Mouse (Mus musculus) hindbrain, postnatal 0 days (tissue): Measurements from ENCODE around the gene Nova2. TPM values are rescaled to one million over a fixed set of nuclear protein-coding genes. Genes with fewer than 3 reads are reported as not detected.
A peak's percentile ranks its signal among the peaks of the same experiment; 100 is the strongest.

Experiments
- ATAC-seq: fragments of 200-750 bp; cut with Nextera tagmentation; 2 replicates; pipeline ENCODE4 v1.8.0; 2017; ENCODE audit warnings: mild to moderate bottlenecking, moderate TSS enrichment, moderate library complexity
- DNase-seq: peaks from one replicate; pipeline ENCODE4 v3.0.0-alpha.2; 2015; ENCODE audit warnings: low spot score
- H3K27ac ChIP-seq: fragments of 300-500 bp; sonication (generic); 2 replicates; pipeline ENCODE4 v1.5.1; 2014; ENCODE audit warnings: mild to moderate bottlenecking
- H3K27me3 ChIP-seq: fragments of 300-500 bp; sonication (generic); 2 replicates; pipeline ENCODE4 v1.6.1; 2014; ENCODE audit warnings: low read length, mixed read lengths; ENCODE audit not compliant: insufficient read depth
- H3K36me3 ChIP-seq: fragments of 300-500 bp; sonication (generic); 2 replicates; pipeline ENCODE4 v1.6.1; 2014; ENCODE audit warnings: low read length, mixed read lengths; ENCODE audit not compliant: insufficient read depth
- H3K4me1 ChIP-seq: fragments of 300-500 bp; sonication (generic); 2 replicates; pipeline ENCODE4 v1.6.1; 2014; ENCODE audit warnings: antibody characterized with exemption, low read length, mixed read lengths; ENCODE audit not compliant: insufficient read depth
- H3K4me2 ChIP-seq: fragments of 300-500 bp; sonication (generic); 2 replicates; pipeline ENCODE4 v1.6.1; 2014; ENCODE audit warnings: low read depth, mild to moderate bottlenecking, low read length, moderate library complexity, mixed read lengths
- H3K4me3 ChIP-seq: fragments of 300-500 bp; sonication (generic); 2 replicates; pipeline ENCODE4 v1.5.1; 2014; ENCODE audit warnings: low read length
- H3K9ac ChIP-seq: fragments of 300-500 bp; sonication (generic); replicated peaks from 2 replicates; pipeline ENCODE4 v1.6.1; 2014; ENCODE audit warnings: mild to moderate bottlenecking, low read length, moderate library complexity, mixed read lengths
- H3K9me3 ChIP-seq: fragments of 300-500 bp; sonication (generic); 2 replicates; pipeline ENCODE4 v1.6.1; 2016; ENCODE audit warnings: low read length, mixed read lengths
- CTCF ChIP-seq: IDR thresholded peaks from 2 replicates; pipeline ENCODE4 v1.5.1; 2016; ENCODE audit warnings: antibody characterized with exemption, control low read depth, low read depth
- whole genome bisulfite sequencing: fragments of 180-500 bp; shearing (Covaris S2); extraction: QIAGEN DNeasy Blood & Tissue Kit; methylation state at CpG from one replicate; pipeline ENCODE4 v1.1.7; 2014; 5-methylcytosine and 5-hydroxymethylcytosine counted together
- polyA plus RNA-seq: library from polyadenylated mRNA; unstranded; fragments of >200 nt; fragmentation: Nextera tagmentation; extraction: Ambion mirVana; gene quantifications from 2 replicates; pipeline ENCODE4 v1.2.1, GENCODE M21; 2015
- total RNA-seq: library from RNA; depleted of rRNA; stranded (reverse); fragments of >200 nt; gene quantifications from 2 replicates; pipeline ENCODE4 v1.2.3, GENCODE M21; 2014

Nova2 gene
- total and polyA plus RNA-seq, 2 experiments from 2014 or later, result 9.7 to 18.3 TPM

DNA sequence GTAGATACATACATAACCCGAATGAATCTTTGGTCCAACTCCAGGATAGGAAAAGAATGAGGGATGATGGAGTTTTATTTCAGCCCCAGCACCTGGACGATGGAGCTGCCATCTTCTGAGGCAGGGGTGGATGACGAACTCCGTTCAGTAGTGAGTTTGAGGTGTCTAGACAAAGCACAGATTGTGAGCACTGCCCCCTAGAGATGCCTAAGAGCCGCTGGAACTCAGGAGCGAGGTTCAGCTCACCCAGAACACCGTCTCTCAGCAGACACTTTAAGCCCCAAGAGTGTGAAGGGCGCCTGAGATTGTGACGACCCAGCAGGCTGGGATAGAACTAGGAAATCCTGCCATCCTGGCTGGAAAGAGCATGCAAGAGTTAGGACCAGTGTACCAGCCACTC lies 73.1 kb downstream of the Nova2 start:
- H3K4me2 ChIP-seq, result no peak overlapping the region
- no peak overlapping the region for H3K27ac ChIP-seq
- H3K36me3 ChIP-seq, result no peaks in the 10 kb centered on the region
- peaks cover 4% of the 10 kb centered on the region; the same call in 1 of the 2 replicates for H3K4me1 ChIP-seq
- no peak overlapping the region for H3K4me3 ChIP-seq
- H3K9ac ChIP-seq, result no peak overlapping the region
- TF ChIP-seq CTCF, result peak; percentile 36; the same call in 1 of the 2 replicates
- no peak for ATAC-seq
- no peaks in the 10 kb centered on the region for H3K9me3 ChIP-seq
- no peak for DNase-seq
- 26% methylated on average over 9 of the region's 9 CpGs for WGBS
- H3K27me3 ChIP-seq, result no peaks in the 10 kb centered on the region

DNA sequence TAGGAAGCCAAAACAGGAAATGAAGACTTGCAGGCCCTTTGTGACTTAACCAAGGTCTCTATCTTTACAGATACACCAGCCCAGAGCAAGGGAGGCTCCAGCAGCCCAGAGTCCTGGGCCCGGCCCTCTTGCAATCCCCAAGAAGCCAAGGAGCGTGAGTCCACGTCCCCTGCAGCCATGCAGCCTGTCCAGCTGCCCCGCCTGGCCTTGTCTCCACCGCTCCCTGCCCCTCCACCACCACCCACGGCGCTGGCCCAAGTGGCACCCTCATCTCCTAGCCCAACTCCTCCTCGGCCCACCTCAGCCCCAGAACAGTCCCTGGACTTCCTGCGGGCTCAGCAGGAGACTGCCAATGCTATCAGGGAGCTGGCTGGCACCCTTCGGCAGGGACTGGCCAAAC lies 74.7 kb downstream of the Nova2 start:
- H3K9me3 ChIP-seq, result no peaks in the 10 kb centered on the region
- 70% methylated on average over 10 of the region's 10 CpGs for WGBS
- peak overlapping the region; percentile 10; the same call in 1 of the 2 replicates for H3K4me3 ChIP-seq
- DNase-seq (no peak), ATAC-seq (no peak)
- no peak overlapping the region for H3K27ac ChIP-seq
- H3K27me3 ChIP-seq, result no peaks in the 10 kb centered on the region
- H3K9ac ChIP-seq, result no peak overlapping the region
- H3K4me1 ChIP-seq, result peaks cover 9% of the 10 kb centered on the region
- no peak for TF ChIP-seq CTCF
- no peaks in the 10 kb centered on the region for H3K36me3 ChIP-seq
- H3K4me2 ChIP-seq, result peak overlapping the region; percentile 24

DNA sequence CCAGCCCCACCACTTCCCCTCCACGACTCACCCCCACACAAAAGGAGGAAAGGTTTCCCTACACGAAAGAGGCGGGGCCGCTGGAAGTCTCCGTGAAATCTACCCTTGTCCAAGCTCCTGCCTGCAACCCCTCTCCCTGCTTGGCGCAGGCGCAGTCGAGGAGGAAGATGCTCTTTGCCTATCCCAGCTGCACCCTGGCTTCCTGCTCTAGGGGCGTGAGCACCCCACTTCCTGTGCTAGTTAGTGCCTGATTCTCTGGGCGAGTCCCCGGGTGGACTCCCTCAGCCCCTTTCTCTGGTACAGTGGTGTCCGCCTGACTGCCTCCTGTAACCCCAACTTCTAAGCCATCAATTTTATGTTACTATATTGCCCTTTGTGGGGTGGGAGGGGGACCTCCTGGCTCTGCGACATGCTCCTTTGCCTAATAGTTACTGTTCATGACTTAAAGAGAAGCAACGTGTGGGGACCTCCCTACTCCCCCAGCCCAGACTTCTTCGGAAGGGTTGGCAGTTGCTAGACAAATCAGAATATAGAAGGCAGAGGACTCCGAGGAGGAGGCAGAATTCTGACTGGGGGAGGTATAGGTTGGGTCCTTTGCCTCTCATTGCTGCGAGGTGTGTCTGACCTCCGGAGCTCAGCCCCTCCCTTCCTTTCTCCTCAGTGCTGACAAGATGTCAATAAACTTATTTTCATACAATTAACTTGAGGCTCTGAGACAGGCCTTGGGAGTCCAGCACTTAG lies 75.5 kb downstream of the Nova2 start:
- 42% methylated on average over 18 of the region's 18 CpGs for whole genome bisulfite sequencing
- Histone ChIP-seq H3K4me1 (peaks cover 17% of the 10 kb centered on the region), H3K27ac (no peak overlapping the region), H3K4me2 (peak overlapping the region; percentile 24), H3K4me3 (peak overlapping the region; percentile 10; the same call in 1 of the 2 replicates), H3K9me3 (no peaks in the 10 kb centered on the region), H3K27me3 (no peaks in the 10 kb centered on the region), H3K9ac (no peak overlapping the region), H3K36me3 (no peaks in the 10 kb centered on the region)
- ATAC-seq, result no peak
- DNase-seq, result no peak
- no peak for TF ChIP-seq CTCF

DNA sequence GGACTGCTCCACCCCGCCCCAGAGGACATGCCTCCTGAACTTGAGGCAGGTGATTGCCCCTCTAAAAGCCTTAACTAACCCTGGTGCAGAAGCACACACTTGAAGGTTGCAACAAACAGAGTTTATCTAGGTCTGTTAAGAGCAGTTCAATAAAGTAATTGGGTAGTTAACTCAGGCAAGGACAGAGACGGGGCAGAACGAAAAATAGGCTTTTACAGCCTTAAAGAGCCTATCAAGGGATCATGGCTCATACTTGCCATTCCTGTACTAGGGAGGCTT lies 76.1 kb downstream of the Nova2 start:
- H3K9ac ChIP-seq, result no peak overlapping the region
- DNase-seq, result no peak
- peak overlapping the region; percentile 73; the same call in 1 of the 2 replicates for H3K27ac ChIP-seq
- no peaks in the 10 kb centered on the region for H3K36me3 ChIP-seq
- no peaks in the 10 kb centered on the region for H3K27me3 ChIP-seq
- H3K9me3 ChIP-seq, result no peaks in the 10 kb centered on the region
- H3K4me2 ChIP-seq, result no peak overlapping the region
- no peak overlapping the region for H3K4me3 ChIP-seq
- WGBS, result 77% methylated on average over 3 of the region's 3 CpGs
- H3K4me1 ChIP-seq, result peaks cover 19% of the 10 kb centered on the region
- ATAC-seq, result no peak
- TF ChIP-seq CTCF, result no peak

DNA sequence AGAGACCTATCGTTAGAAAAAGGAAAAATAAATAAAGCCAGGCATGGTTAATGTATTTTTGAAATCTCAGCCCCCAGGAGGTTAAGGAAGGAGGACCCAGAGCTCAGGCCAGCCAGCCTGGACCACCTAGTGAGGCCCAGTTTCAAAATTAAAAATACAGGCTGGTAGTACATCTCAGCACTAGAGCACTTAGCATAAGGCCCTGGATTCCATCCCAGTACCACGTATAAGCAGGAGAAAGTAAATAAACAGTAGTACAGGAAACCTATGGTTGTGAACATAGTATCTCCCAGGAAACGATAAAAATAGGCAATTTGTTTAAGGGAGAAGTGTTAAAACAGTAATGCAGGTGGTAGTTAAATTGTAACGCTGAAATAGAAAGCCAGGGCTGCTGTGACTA lies 76.4 kb downstream of the Nova2 start:
- H3K4me3 ChIP-seq, result peak overlapping the region; percentile 39
- TF ChIP-seq CTCF, result no peak
- no peak for DNase-seq
- 44% methylated on average over 4 of the region's 4 CpGs for WGBS
- H3K4me2 ChIP-seq, result peak overlapping the region; percentile 73
- no peak for ATAC-seq
- H3K36me3 ChIP-seq, result no peaks in the 10 kb centered on the region
- no peaks in the 10 kb centered on the region for H3K27me3 ChIP-seq
- H3K9ac ChIP-seq, result peak overlapping the region; percentile 69; the same call in 1 of the 2 replicates
- H3K27ac ChIP-seq, result peak overlapping the region; percentile 73
- no peaks in the 10 kb centered on the region for H3K9me3 ChIP-seq
- peaks cover 19% of the 10 kb centered on the region for H3K4me1 ChIP-seq

GRCm38 (mm10) chr7:19002848-19003498 lies 77.3 kb downstream of the Nova2 start:
- 2% methylated on average over 17 of the region's 17 CpGs for WGBS

More at GRCm38 (mm10) chr7:19002848-19003498, 77.3 kb downstream of the Nova2 start:
- no peak for TF ChIP-seq CTCF
- Histone ChIP-seq H3K27me3 (no peaks in the 10 kb centered on the region), H3K27ac (peak overlapping the region; percentile 73), H3K4me1 (peaks cover 19% of the 10 kb centered on the region), H3K4me3 (peak overlapping the region; percentile 39), H3K9me3 (no peaks in the 10 kb centered on the region), H3K9ac (peak overlapping the region; percentile 69), H3K36me3 (no peaks in the 10 kb centered on the region), H3K4me2 (peak overlapping the region; percentile 73)
- DNase-seq (peak; percentile 94), ATAC-seq (peak; percentile 68)
